Mouse (Mus musculus): Measurements from ENCODE around the gene Lrrc51.

DNA sequence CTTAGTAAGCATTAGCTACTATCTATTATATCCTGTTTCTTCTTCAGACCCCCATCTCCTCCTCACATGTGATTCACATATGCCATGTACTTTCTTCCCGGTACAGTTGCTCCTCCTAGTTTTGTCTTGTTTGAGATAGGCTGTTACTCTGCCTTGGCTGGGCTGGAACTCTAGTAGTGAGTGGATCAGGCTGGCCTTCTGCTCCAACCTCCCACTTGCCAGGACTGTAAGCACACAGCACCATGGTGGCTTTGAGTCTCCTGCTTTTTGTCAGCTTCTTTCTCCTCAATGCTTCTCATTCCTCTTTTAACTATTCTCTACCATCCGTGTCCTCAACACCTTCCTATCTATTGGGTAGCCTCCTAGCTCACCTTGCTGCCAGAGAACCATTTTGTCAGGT is 35.1 kb upstream of the Lrrc51 start:
- no peak for TF ChIP-seq CTCF (IDR thresholded peaks at IDR 0.05; ENCODE audit: low read depth)
- no peak for TF ChIP-seq EP300 (IDR thresholded peaks at IDR 0.05; ENCODE audit: low read depth)

Data from liver, embryonic 14.5 days (tissue).